Mouse (Mus musculus) heart, postnatal 0 days (tissue): ENCODE data around the gene B4galnt1. TPM values are rescaled to one million over a fixed set of nuclear protein-coding genes. Genes with fewer than 3 reads are reported as not detected.

Source experiments
- ATAC-seq: fragments of 200-750 bp; cut with Nextera tagmentation; 2 replicates; pipeline ENCODE4 v1.8.0; 2017; ENCODE audit warnings: low read depth, moderate number of reproducible peaks, moderate library complexity; ENCODE audit not compliant: insufficient read depth
- DNase-seq: peaks from one replicate; pipeline ENCODE4 v3.0.0-alpha.2; 2016; ENCODE audit warnings: low spot score
- H3K27ac ChIP-seq: fragments of 300-500 bp; sonication (generic); 2 replicates; pipeline ENCODE4 v1.5.1; 2014; ENCODE audit warnings: low read depth, mild to moderate bottlenecking
- H3K27me3 ChIP-seq: fragments of 300-500 bp; sonication (generic); 2 replicates; pipeline ENCODE4 v1.6.1; 2014; ENCODE audit warnings: low read length, mixed read lengths; ENCODE audit not compliant: control insufficient read depth, insufficient read depth
- H3K36me3 ChIP-seq: fragments of 300-500 bp; sonication (generic); replicated peaks from 2 replicates; pipeline ENCODE4 v1.6.1; 2014; ENCODE audit warnings: low read length, mixed read lengths; ENCODE audit not compliant: control insufficient read depth, insufficient read depth
- H3K4me1 ChIP-seq: fragments of 300-500 bp; sonication (generic); 2 replicates; pipeline ENCODE4 v1.6.1; 2014; ENCODE audit warnings: antibody characterized with exemption; ENCODE audit not compliant: control insufficient read depth, insufficient read depth
- H3K4me2 ChIP-seq: fragments of 300-500 bp; sonication (generic); 2 replicates; pipeline ENCODE4 v1.6.1; 2014; ENCODE audit warnings: low read depth, mild to moderate bottlenecking, low read length, moderate library complexity
- H3K4me3 ChIP-seq: fragments of 300-500 bp; sonication (generic); 2 replicates; pipeline ENCODE4 v1.5.1; 2014; ENCODE audit warnings: low read depth, low read length
- H3K9ac ChIP-seq: fragments of 300-500 bp; sonication (generic); replicated peaks from 2 replicates; pipeline ENCODE4 v1.6.1; 2014; ENCODE audit warnings: low read depth, low read length, mixed read lengths
- H3K9me3 ChIP-seq: fragments of 300-500 bp; sonication (generic); replicated peaks from 2 replicates; pipeline ENCODE4 v1.6.1; 2016; ENCODE audit warnings: low read length; ENCODE audit not compliant: control insufficient read depth
- CTCF ChIP-seq: IDR thresholded peaks from 2 replicates; pipeline ENCODE4 v1.5.1; 2016; ENCODE audit warnings: antibody characterized with exemption, control low read depth, low read depth
- EP300 ChIP-seq: IDR thresholded peaks from 2 replicates; pipeline ENCODE4 v1.6.1; 2016; ENCODE audit warnings: antibody characterized with exemption, low read depth
- WGBS: fragments of 180-500 bp; shearing (Covaris S2); extraction: QIAGEN DNeasy Blood & Tissue Kit; methylation state at CpG from one replicate; pipeline ENCODE4 v1.1.7; 2014; 5-methylcytosine and 5-hydroxymethylcytosine counted together
- polyA plus RNA-seq: library from polyadenylated mRNA; unstranded; fragments of >200 nt; fragmentation: Nextera tagmentation; extraction: Ambion mirVana; gene quantifications from 2 replicates; pipeline ENCODE4 v1.2.1, GENCODE M21; 2015
- total RNA-seq: library from RNA; depleted of rRNA; stranded (reverse); fragments of >200 nt; gene quantifications from 2 replicates; pipeline ENCODE4 v1.2.3, GENCODE M21; 2014; ENCODE audit warnings: low replicate concordance

The B4galnt1 gene
- total and polyA plus RNA-seq, 2 experiments from 2014 or later = 0.72 to 2.3 TPM

DNA sequence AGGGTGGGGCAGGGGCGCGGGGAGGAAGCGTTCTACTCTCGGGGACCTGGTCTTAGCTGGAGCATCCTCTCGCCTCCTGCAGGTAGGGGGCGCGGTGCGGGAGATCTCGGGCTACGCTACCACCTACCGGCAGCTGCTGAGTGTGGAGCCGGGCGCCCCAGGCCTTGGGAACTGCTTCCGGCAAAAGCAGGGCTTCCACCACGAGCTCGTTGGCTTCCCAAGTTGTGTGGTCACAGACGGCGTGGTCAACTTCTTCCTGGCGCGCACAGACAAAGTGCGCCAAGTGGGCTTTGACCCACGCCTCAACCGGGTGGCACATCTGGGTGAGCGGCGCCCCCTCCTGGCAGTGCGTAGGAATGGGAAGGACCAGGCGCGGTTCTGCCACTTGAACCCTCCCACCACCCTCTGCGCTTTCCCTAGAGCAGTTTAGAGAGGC, 5.8 kb downstream of the B4galnt1 start:
- Histone ChIP-seq H3K4me2 (peak overlapping the region; percentile 48), H3K27ac (no peak overlapping the region), H3K4me3 (peak overlapping the region; percentile 25), H3K27me3 (peaks cover 82% of the 10 kb centered on the region), H3K9ac (no peak overlapping the region), H3K9me3 (no peaks in the 10 kb centered on the region), H3K36me3 (no peaks in the 10 kb centered on the region), H3K4me1 (no peaks in the 10 kb centered on the region; the same call in 1 of the 2 replicates)
- DNase-seq (peak; percentile 39), ATAC-seq (peak; percentile 64)
- WGBS = 2% methylated on average over 29 of the region's 29 CpGs
- TF ChIP-seq EP300 (no peak), CTCF (peak; percentile 62)

DNA sequence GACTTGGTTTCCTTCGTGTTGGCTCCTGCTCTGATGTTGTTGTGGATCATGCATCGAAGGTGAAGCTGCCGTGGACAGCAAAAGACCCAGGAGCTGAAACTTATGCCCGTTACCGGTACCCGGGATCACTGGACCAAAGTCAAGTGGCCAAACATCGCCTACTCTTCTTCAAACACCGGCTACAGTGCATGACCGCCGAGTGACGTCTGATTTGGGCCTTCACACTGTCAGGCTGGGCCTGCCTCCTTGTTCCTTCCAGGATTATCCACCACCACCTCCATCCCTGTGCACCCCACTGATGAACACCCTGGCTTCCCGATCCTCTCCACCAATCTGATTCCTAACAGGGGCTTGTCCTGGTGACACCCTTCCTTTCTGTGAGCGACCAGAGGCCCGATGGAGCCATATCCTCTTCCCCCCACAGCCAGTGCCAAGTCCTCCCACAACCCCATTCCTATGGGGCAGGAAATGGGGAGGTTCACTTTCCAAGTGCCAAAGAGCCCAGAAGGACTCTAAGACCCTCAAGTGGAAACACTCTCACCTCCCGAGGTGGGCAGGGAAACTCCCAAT, 6.7 kb downstream of the B4galnt1 start:
- DNase-seq (no peak), ATAC-seq (no peak)
- H3K9me3 ChIP-seq = no peaks in the 10 kb centered on the region
- H3K36me3 ChIP-seq = no peaks in the 10 kb centered on the region
- H3K9ac ChIP-seq = no peak overlapping the region
- 75% methylated on average over 15 of the region's 15 CpGs for WGBS
- no peak overlapping the region for H3K4me2 ChIP-seq
- no peaks in the 10 kb centered on the region; the same call in 1 of the 2 replicates for H3K4me1 ChIP-seq
- H3K27ac ChIP-seq = no peak overlapping the region
- H3K4me3 ChIP-seq = no peak overlapping the region
- peaks cover 82% of the 10 kb centered on the region for H3K27me3 ChIP-seq
- TF ChIP-seq CTCF (no peak), EP300 (no peak)

DNA sequence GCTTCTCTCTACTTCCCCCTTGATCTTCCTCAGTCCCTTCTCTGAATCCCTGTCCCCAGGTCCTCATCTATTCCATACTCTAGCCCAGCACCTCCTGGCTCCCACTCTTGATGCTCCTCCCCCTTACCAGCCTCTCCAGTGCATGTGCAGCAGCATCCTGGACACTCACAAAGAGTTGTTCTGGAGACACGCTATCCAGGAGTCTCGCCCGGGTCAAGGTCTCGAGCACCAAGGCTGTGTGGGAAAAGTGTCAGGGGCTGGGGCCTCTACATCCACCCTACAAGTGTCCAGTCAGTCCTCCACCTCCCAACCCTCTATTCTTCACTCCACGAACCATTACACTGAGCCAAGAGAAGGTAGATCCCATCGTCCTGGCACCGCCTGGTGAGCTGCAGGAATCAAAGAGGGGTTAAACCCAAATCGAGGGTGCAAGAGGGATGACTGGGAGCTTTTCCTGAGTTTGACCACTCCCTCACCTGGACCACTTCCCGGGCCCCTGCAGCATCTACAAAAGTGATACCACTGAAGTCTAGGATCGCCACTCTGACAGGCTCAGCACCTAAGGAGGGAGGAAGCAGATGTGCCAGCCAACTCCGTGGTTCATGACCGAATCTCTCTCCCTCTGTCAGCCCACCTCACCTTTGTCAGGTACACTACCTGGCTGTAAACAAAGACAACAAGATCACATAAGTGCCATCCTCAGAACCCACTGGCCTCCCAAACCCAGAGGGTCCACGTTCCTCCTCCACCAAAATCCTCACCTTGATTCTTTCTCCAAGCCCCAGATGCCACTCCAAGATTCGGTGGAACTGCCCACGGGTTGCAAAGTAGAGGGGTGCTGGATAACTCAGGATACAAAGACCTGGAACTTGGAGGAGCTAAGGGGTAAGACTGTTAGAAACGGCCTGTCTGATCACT, 8.4 kb downstream of the B4galnt1 start:
- Histone ChIP-seq H3K4me1 (peaks cover 5% of the 10 kb centered on the region), H3K36me3 (no peaks in the 10 kb centered on the region), H3K9ac (no peak overlapping the region), H3K4me3 (no peak overlapping the region), H3K9me3 (no peaks in the 10 kb centered on the region), H3K27ac (no peak overlapping the region), H3K27me3 (peaks cover 82% of the 10 kb centered on the region), H3K4me2 (no peak overlapping the region)
- no peak for TF ChIP-seq CTCF
- no peak for TF ChIP-seq EP300
- no peak for DNase-seq
- 67% methylated on average over 16 of the region's 16 CpGs for WGBS
- no peak for ATAC-seq

DNA sequence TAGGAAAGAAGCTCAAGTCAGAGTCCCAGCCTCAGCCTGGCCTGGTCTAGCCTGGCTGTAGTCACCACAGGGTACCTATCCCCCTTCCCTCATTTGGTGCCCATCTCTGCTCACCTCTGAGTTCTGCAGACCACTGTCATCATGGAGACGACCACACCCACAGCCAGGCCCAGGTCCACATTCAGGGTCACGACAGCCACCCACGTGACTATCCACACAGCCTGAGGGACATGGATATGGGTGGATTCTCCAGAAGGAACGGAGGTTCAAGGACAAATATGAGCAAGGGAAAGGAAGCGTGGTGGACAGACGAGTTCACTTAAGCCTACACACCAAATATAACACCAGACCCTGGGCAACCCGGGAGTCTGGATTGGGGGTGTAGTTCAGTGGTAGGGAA, 9.1 kb downstream of the B4galnt1 start:
- Histone ChIP-seq H3K27ac (no peak overlapping the region), H3K4me3 (no peak overlapping the region), H3K27me3 (peaks cover 82% of the 10 kb centered on the region), H3K4me1 (peaks cover 8% of the 10 kb centered on the region), H3K36me3 (no peaks in the 10 kb centered on the region), H3K4me2 (no peak overlapping the region), H3K9me3 (no peaks in the 10 kb centered on the region), H3K9ac (no peak overlapping the region)
- DNase-seq (no peak), ATAC-seq (no peak)
- TF ChIP-seq CTCF (no peak), EP300 (no peak)
- WGBS = 79% methylated on average over 7 of the region's 7 CpGs

DNA sequence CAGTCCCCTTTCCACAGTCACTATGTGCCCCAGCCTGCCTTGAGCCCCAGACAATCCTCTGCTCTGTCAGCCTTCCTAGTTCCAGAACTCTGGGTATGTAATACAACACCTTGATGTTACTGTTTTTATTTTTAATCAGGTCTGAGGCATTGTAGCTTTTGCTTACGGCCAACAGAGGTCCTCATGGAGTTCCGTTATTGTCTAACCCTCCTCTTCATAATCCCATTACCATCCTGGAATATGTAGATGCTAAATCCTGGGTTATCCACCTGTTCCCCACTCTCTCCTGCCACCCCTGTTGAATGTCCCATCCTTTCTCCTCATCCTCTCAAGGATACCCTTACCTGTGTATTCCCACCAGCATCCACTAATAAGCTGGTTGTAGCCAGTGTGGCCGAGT, 11.2 kb downstream of the B4galnt1 start:
- no peak overlapping the region for H3K4me2 ChIP-seq
- 53% methylated on average over 3 of the region's 3 CpGs for WGBS
- no peak for TF ChIP-seq EP300
- TF ChIP-seq CTCF = no peak

More for the DNA sequence above, 11.2 kb downstream of the B4galnt1 start:
- peaks cover 8% of the 10 kb centered on the region for H3K4me1 ChIP-seq
- H3K4me3 ChIP-seq = no peak overlapping the region
- no peak overlapping the region for H3K27ac ChIP-seq
- H3K27me3 ChIP-seq = peaks cover 86% of the 10 kb centered on the region
- H3K36me3 ChIP-seq = no peaks in the 10 kb centered on the region
- no peak overlapping the region for H3K9ac ChIP-seq
- DNase-seq (no peak), ATAC-seq (no peak)
- no peaks in the 10 kb centered on the region for H3K9me3 ChIP-seq
